Mouse (Mus musculus): Measurements from ENCODE around the gene Kif17.

DNA sequence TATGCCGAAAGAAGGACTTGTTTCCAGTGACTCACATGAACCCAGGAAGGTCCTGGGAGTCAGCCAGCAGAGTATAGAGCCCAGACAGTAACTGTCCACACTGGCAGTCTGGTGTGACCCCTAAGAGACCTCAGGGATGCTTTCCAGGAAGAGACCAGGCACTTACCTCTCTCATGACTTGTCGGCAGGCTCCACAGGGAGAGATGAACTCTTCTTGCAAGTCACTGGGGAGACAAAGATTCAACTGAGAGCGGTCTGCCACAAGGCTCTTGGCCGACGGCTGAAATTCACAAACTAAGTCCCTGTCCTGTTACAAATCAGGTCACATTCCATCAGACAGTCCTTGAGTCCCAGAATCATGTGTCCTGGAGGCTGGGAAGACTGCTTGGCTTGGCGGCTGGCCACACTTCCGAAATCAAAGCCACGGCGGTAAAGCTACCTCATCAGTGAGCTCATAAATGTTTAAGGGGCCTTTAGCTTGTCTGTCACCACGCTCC, 93.2 kb downstream of the Kif17 start:
- no peak for TF ChIP-seq MAFK (IDR thresholded peaks at IDR 0.05; ENCODE audit: insufficient read depth, low read depth, low read length)
- no peak for TF ChIP-seq ZC3H11A (IDR thresholded peaks at IDR 0.05; ENCODE audit: borderline replicate concordance, low read depth, low read length)
- no peak for TF ChIP-seq CHD2 (IDR thresholded peaks at IDR 0.05; ENCODE audit: low read depth, low read length)
- TF ChIP-seq HCFC1 (IDR thresholded peaks at IDR 0.05; ENCODE audit: borderline replicate concordance, insufficient read depth, low read length), result no peak
